Mouse (Mus musculus): ENCODE measurements around the gene Numb.

GRCm38 (mm10) chr12:83803641-83804040, 118.1 kb downstream of the Numb start:
- TF ChIP-seq MAFK (IDR thresholded peaks at IDR 0.05; ENCODE audit: insufficient read depth, low read depth, low read length) (no peak), CHD2 (IDR thresholded peaks at IDR 0.05; ENCODE audit: low read depth, low read length) (no peak), ZNF384 (IDR thresholded peaks at IDR 0.05; ENCODE audit: low read depth, low read length) (no peak), HCFC1 (IDR thresholded peaks at IDR 0.05; ENCODE audit: borderline replicate concordance, insufficient read depth, low read length) (no peak)
